Mouse (Mus musculus): ENCODE results near the gene Txndc15.

Txndc15 gene

DNA sequence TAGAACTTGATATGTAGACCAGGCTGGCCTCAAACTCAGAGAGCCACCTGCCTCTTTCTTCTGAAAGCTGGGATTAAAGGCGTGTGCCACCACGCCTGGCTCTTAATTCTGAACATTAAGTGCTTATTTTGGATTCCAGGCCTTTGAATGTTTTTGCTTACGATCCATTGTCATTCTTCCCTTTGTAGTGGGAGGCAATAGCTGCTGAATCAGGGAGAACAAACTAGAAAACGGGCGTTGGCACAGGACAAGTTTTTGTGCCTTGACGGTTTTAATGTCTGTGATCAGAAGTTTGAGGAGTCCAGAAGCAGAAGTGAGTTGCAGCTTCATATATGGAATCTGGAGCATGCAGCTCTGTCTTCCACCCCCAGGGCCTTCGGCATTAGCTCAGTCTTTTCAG lies 16.3 kb downstream of the Txndc15 start:
- no peak for DNase-seq (ENCODE audit: low spot score)

DNA sequence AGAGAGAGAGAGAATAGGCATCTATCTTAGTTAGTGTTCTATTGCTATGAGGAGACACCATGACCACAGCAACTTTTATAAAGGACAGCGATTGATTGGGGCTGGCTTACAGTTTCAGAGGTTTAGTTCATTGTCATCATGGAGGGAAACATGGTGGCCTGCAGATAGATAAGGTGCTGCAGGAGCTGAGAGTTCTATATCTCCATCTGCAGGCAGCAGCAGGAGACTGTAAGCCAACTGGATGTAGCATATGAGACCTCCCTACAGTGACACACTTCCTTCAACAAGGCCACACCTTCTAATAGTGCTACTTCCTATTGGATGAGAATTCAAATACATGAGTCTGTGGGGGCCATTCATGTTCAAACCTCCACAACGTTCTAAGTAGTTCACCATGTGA lies 17.7 kb downstream of the Txndc15 start:
- no peak for DNase-seq (ENCODE audit: low spot score)

DNA sequence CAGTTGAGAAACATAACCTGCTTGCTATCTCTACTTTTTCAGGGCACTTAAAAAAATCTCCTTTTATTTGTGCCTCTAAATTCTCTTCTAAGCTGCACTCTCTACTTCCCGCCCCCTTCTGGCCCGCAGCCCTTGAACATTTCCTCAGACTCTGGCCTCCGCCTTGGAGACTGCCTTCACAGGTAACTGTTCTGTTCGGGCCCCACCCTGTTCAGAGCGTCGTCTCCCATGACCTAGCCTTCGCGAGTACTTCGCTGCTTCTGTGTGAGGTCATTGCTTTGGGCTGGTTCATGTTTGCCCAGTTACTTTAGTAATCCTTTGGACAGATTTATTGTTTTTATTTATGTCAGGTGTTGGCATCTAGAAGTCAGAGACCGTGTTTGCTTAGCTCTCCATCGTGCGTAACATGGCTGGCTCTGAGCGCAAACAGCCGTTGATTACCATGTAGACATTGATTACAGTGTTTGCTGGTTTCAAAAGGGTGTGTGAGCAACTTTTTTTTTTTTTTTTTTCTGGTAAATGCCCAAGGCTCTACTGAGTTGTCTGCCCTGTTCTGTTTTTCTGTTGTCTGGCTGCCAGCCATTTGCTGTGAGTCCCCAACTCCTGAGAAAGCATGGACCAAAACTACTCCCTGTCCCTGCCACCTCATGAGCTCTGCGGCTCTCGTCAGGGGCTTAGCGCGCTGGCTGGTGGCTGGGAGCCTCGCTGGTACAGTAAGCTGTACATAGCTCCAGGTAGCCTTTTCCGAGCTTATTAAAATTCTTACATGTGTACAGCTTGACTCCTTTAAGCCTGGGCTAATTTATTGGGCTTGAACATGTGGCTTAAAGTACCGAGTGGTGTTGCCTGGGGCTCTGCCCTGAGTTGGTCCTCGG lies 19.4 kb downstream of the Txndc15 start:
- no peak for DNase-seq (ENCODE audit: low spot score)

DNA sequence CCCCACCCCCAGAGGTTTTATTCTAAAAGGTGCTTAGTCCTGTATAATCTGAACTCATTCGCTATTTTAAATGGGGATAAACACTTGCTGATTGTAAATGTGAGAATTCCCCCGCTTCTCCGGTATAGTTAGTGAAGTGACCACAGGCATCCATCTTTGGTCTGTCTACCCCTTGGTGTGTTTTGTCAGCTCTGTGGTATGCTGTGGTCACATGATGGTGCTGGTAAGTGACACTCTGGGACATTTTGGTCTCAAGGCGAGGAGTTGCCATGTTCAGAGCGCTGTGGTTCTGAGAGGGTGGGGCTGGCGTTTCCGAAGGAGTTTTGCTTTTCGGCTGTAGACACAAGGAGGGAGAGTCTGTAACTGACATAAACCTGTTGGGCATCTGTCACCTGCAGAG lies 23.4 kb downstream of the Txndc15 start:
- DNase-seq (ENCODE audit: low spot score), result no peak

DNA sequence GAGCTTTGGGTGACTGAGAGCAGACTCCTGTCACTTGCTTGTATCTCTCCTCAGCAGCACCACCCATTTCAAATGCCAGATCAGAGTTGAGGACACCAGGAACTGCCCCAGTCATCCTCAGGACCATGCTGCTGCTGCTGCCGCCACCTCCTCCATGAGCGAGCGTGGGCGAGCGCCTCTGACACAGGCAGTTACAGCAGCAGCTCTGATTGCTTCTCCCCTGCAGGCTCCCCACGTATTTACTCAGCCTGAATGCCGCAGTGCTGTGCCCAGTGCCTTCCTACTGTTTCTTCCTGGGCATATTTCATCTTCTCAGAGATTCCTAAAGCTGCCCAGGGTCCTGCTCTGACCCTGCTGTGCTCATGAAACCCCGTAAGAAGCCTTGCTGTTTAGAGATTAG lies 27.9 kb downstream of the Txndc15 start:
- no peak for DNase-seq (ENCODE audit: low spot score)

DNA sequence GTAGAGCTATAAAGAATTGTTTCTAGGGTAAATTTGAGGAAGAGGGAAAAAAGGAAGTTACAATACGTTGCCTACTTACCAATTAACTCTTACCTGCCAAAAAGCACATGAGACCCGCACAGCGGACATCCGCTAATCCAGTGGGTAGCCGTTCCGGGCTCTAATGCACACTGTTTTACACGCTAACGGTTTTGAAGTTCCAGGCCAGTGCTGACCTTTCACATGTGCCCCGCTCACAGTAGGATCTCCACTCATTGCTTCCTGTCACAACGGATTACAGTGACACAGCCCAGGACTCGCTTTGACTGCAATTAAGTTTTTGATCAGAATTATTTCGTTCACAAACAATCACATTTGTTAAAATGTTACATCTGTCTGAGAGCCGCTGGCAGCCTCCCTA lies 39.9 kb downstream of the Txndc15 start:
- DNase-seq (ENCODE audit: low spot score), result no peak

DNA sequence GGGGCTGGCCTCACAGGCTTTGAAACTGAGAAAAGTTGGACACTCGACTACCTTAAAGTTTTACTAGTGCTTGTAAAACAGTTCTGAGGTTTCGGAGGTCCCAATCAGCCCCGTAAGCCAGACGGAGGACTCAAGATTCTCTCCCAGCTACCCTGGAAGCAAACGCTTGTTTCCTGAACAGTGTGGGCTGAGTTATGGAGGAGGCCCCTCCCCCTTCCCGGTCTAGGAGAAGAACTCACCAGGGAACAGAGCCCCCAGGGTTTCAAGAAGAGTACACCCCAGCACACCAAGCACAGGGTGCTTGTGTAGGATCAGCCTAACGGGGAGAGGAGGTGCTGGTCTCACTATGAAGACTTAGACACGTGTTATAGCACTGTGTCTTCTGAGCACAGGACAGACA lies 42.3 kb downstream of the Txndc15 start:
- DNase-seq (ENCODE audit: low spot score), result no peak

DNA sequence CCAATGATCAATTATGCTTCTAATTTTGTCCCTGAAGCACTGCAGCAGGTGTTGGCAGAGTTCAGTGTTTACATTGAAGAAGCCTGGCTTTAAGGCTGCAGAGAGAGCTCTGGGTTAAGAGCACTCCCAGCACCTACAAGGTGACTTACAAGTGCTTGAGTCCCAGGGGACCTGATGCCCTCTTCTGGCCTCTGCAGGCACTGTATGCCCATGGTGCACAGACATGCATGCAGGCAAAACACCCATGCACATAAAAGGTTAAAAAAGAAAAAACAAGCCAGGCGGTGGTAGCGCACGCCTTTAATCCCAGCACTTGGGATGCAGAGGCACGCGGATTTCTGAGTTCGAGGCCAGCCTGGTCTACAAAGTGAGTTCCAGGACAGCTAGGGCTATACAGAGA lies 43.2 kb downstream of the Txndc15 start:
- DNase-seq (ENCODE audit: low spot score), result no peak

DNA sequence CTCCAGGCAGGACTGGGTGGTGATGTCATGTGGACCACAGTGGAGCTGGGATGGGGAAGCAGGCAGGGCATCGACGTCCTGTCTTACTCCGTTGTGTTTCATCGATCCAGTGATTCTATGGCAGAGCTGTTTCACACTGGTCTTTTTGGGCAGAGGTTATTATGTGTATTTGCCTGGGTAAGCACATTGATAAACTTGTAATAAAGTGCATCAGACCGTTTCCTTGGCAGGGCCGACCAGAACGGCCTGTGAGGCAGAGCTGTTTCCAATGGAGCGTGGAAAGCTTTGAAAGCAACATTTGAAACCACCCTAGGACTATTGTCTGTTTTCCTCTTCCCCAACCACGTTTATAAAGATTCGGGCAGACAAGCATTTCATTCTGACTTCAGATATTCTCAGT lies 46.1 kb downstream of the Txndc15 start:
- no peak for DNase-seq (ENCODE audit: low spot score)

DNA sequence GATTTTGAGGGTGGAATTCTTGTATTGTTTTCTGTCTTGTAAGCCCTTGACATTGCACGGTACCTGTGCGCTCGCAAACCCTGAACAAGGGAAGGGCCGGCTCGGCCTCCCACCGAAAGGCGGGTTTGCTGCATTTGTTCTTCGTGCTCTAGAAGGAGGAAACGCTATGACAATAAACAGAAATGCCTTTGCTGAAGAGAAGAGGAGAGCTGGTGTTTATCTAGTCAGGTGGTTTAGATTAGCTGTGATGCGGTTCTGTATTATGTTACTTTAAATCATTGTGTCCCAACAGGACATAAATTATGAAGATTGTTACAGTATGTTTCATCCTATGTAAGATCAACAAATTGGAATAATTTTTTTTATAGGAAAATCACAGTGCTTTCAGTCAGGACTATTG lies 47.0 kb downstream of the Txndc15 start:
- no peak for DNase-seq (ENCODE audit: low spot score)

DNA sequence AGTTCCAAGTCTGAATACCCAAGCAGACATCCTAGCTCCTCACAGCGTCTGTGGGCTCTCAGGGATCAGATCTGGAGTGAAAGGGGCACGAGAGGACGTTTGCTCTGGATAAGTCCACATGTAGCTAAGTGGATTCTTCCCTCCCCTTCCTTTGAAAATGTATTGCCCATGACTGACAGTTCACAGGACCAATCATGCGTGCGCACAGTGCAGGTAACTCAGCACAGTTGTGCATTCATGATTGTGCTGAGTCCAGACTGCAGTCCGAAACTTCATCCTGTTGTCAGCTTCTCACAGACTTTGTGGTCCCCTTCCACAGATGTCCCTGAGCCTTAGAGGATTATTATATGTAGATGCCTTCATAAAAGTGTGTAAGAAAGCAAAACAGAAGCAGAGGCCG lies 59.9 kb downstream of the Txndc15 start:
- DNase-seq (ENCODE audit: low spot score), result no peak

DNA sequence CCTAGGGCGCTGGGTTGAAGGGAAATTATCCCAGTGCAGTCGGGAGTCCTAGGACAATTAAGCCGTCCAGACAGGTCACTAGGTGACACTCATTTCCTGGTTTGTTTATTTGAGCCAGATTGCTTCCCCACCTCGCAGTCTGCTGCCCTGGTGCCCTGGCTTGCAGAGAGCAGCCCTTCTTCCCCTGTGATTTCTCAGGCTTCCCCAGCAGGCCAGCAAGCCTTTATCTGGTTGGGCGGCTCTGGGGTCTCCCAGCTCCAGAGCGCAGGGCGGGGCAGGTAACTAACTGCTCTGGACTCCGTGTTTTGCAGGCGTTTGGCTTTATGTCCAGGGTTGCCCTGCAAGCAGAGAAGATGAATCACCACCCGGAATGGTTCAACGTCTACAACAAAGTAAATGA lies 60.6 kb downstream of the Txndc15 start:
- no peak for DNase-seq (ENCODE audit: low spot score)
